Mouse (Mus musculus): ENCODE results near the gene Cdh12.

The Cdh12 gene

GRCm38 (mm10) chr15:20696229-20696628 is 247.2 kb downstream of the Cdh12 start:
- in situ Hi-C loops (cut with MboI, MseI), result no loop called here

- in situ Hi-C loops (cut with MboI, MseI), result loop anchor here (10.0 kb wide), 1 partner anchor 1263 kb away; no protein-coding TSS in a partner anchor
Measured at GRCm38 (mm10) chr15:20711859-20712258, 262.8 kb downstream of the Cdh12 start.

GRCm38 (mm10) chr15:20772289-20772688 is 323.2 kb downstream of the Cdh12 start:
- in situ Hi-C loops (cut with MboI, MseI), result no loop called here

DNA sequence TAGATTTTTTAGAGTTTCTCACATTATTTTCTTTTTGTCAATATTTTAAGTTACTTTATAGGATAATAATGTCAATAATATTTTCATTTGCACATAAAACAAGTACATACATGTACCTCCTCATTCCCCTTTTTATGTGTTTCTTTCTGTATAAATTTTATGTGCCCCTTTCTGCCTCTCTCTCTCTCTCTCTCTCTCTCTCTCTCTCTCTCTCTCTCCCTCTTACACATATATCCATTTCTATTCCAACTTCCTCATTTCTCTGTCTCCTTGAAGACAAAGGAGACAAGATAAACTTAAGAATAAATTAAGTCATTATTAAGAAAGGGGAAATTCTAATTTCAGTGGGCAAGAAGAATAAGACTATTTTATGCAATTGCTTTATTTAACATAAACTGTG is 324.4 kb downstream of the Cdh12 start:
- in situ Hi-C loops (cut with MboI, MseI), result no loop called here

DNA sequence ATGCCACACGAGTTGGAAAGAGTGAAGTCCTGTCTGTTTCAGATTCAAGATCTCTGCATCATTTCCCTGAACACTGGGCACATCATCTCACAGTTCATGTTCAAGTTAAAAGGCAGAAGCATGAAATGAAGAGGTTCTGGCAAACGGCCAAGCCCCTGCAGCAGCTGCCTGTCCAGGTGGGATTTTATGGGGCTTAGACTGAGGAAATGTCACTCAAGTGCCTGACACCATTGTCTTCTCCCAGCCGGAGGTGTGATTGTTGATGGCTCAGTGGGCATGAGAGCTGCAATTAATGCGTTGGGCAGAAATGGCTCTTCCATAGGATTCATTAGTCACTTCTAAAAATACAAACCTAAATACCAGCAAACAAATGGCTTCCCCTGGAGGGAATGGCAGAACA is 347.9 kb downstream of the Cdh12 start:
- in situ Hi-C loops (cut with MboI, MseI), result no loop called here

DNA sequence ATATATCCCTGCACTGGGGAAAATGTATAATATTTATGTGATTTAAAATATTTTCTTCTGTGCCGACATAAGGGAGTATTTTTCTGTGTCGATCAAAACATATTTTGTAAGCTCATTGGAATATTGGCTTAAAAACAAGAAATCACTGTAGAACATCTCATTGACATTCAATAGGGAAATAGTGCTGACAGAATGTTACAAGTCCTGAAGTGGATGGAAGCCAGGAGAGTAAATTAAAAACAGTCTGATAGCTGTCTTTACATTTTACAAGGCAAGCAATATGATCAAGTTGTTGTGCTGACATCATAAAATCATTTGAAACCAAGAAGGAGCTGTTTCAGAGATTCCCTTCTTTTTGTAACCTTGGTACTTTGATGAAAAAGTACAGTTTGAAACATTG is 349.5 kb downstream of the Cdh12 start:
- in situ Hi-C loops (cut with MboI, MseI), result no loop called here

DNA sequence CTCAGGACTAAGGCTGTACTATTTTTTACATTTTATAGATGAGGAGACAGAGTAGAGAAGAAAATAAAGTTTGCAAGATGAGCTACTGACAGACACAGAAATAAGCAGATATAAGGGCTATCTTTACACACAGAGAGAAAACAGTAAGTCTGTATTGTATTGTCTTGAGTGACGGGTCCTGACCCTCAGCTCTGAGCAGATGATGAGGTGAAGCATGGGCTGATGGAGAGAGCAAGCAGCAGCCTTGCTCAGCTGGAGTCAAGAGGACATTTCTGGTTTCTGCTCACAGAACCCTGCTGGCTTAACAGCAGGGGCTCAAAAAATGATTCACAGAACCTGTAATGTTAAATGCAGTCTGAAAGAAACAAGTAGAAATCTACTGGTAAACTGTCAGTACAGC is 386.8 kb downstream of the Cdh12 start:
- in situ Hi-C loops (cut with MboI, MseI), result no loop called here

- in situ Hi-C loops (cut with MboI, MseI), result no loop called here
Measured at GRCm38 (mm10) chr15:20836991-20837390, 387.9 kb downstream of the Cdh12 start.

DNA sequence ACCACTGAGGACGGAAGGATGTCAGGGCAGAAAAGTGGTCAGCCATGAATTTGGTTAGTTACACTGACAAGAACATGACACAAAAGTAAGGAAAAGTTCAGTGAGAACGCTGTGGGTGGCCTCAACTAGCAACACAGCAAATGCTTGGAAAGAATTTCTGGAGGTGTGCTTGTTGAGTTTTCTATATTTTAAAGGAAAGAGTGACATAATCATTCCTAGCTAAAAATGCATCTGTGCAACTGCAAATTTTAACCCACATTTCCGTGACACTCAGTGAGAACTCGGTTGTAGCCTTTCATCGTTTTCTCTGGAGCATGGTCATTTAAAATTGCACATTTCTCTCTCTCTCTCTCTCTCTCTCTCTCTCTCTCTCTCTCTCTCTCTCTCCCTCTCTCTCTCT is 392.4 kb downstream of the Cdh12 start:
- in situ Hi-C loops (cut with MboI, MseI), result no loop called here

GRCm38 (mm10) chr15:20863076-20863475 is 414.0 kb downstream of the Cdh12 start:
- in situ Hi-C loops (cut with MboI, MseI), result no loop called here

GRCm38 (mm10) chr15:20872518-20872917 is 423.5 kb downstream of the Cdh12 start:
- in situ Hi-C loops (cut with MboI, MseI), result no loop called here

GRCm38 (mm10) chr15:20876993-20877392 is 427.9 kb downstream of the Cdh12 start:
- in situ Hi-C loops (cut with MboI, MseI), result no loop called here

GRCm38 (mm10) chr15:20893471-20893870 is 444.4 kb downstream of the Cdh12 start:
- in situ Hi-C loops (cut with MboI, MseI), result no loop called here

DNA sequence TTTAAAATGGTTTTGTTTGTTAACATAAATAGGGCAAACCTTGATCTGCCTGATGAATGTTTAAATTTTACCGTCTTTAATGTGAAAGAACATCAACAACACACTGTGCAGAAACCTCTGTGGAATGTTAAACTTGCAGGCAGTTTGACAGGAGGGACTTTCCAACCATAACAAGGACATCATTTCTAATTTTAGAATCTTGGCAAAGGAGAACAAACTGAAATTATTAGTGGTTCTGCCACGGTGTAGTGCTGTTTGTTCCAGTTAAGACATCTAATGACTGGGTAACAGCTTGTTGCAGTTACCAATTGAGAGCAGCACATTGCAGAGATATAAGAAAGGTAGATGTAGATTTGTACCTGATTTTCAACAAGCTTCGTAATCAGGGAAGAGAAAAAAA is 453.5 kb downstream of the Cdh12 start:
- in situ Hi-C loops (cut with MboI, MseI), result no loop called here

DNA sequence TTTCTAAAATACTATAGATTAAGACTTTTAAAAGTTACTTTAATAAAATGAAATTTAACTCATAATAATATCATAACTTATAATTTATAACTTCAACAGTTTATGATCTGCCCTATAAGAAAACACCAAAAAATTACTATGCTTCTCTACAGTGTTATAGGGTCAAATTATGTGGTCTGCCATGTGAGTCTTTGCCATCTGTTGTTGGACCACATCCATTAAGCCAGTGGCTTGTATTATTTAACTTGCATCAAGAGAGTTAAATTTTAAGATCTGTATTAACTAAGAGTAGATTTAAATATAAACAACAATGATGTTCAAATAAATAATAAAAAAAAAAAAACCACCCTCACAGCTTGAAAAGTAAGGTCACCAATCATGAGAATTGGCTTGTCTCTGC is 479.2 kb downstream of the Cdh12 start:
- in situ Hi-C loops (cut with MboI, MseI), result no loop called here

GRCm38 (mm10) chr15:20944000-20944399 is 494.9 kb downstream of the Cdh12 start:
- in situ Hi-C loops (cut with MboI, MseI), result no loop called here

DNA sequence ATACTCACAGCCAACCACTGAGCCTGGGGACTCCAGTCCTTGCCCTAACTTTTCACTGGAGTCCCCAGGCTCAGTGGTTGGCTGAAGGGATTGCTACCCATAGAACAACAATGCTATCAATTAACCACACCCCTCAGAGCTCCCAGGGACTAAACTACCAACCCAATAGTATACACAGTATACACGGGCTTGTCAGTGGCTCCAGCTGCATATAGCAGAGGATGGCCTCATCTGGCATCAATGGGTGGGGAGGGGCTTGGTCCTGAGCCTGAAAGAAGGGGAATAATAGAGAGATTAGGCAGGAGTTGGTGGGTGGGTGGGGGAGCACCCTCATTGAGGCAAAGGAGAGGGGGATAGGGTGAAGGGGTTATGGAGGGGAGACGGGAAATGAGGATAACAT is 518.4 kb downstream of the Cdh12 start:
- in situ Hi-C loops (cut with MboI, MseI), result loop anchor here (10.0 kb wide), 1 partner anchor 1077 kb away; no protein-coding TSS in a partner anchor

DNA sequence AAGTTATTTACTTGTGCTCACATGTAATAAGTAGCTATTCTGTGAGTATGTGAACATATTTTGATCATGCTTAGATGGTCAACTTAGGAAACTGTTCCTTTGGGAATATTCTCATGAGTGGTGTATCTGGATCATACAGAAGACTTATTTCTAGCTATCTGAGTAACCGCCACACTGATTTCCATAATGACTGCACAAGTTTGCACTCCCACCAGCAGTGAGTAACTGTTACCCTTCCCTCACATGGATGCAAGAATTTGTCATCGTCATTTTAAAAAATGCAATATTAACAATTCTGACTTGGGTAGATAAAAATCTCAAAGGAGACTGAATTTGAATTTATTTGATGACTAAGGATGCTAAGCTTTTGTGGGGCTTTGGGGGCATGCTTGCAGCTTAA is 522.0 kb downstream of the Cdh12 start:
- in situ Hi-C loops (cut with MboI, MseI), result loop anchor here (10.0 kb wide), 1 partner anchor 1546 kb away; no protein-coding TSS in a partner anchor

DNA sequence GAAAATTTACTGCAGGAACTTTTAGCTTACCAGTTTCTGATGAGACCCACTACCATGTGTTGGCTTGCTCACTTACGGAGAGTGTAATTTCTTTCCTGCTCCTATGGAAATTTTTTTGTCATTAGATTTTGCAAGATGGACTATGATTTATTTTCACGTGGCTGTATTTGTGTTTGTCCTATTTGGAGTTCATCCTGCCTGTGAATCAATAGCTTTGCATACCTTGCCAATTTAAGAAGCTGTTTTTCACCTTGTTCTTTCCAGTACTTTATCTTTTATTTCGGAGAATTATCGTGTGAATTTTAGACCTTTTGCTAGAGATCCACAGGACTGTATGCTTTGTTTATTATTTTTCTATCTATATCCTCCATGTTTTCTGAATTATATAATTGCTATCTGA is 551.5 kb downstream of the Cdh12 start:
- in situ Hi-C loops (cut with MboI, MseI), result no loop called here

DNA sequence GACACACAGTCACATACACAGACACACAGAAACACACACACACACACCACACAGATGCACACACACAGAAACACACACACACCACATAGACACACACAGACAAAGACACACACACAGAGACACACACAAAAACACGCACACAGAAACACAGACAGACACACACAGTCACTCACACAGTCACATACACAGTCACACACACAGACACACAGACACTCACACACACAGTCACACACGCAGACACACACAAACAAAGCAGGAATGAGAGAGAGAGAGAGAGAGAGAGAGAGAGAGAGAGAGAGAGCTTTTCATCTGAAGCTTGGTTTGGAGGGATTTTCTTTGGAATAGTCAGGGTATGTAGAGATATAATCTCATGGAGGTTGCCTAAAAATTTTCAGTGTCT is 558.9 kb downstream of the Cdh12 start:
- in situ Hi-C loops (cut with MboI, MseI), result no loop called here

DNA sequence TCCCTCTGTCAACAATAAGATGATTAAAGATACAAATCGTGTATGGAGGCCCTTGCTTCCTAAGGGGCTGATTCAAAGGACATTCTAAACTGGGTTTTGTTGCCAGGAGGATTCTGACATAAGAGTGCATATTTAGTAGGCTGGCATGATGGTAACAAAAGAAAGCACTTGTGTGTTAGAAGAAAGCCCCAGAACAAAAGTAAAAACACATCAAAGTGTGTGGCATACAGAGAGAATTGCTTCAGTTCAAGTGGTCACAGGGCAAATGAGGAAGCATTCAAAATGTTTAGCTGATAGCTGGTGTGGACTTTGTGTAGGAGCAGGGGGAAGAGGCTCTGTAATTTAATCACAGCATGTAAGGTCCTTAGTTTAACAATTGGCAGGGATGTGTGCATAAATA is 559.4 kb downstream of the Cdh12 start:
- in situ Hi-C loops (cut with MboI, MseI), result no loop called here

- in situ Hi-C loops (cut with MboI, MseI), result no loop called here
Measured at GRCm38 (mm10) chr15:21008969-21009368, 559.9 kb downstream of the Cdh12 start.

DNA sequence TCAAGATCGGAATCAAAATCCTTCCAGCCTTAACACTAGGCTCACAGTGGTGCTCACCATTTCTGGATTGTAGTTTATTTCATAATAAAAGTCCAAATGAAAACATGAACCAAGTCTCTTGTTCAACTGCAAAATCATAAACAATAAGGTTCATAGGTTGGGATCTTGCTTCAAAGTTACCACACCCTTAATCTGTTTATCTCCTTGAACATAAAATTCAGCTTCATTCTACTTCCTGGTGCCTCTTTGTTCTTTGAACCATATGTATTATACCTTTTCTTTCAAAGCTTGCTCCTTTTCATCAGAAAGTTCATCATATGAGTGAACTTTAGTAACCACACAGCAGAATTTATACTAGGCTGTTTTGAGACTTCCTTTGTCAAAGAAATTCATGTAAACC is 614.6 kb downstream of the Cdh12 start:
- in situ Hi-C loops (cut with MboI, MseI), result no loop called here

DNA sequence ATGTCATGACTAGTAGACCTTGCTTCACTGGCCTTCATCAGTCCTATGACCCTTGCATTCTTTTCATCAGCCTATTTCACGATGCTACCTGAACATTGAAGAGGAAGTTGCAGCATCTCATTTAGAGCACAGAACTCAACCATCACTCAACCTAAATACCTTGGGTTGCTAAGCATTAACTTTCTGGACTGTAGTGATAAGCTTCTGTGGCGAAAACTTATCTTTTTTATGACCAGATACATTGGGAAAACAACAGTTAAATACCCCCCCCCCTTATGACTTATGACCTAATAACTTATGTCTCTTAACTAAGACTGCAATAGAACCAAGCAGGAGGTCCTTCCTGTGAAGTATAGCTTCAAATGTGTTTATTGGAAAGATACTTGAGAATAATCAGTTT is 620.2 kb downstream of the Cdh12 start:
- in situ Hi-C loops (cut with MboI, MseI), result no loop called here

DNA sequence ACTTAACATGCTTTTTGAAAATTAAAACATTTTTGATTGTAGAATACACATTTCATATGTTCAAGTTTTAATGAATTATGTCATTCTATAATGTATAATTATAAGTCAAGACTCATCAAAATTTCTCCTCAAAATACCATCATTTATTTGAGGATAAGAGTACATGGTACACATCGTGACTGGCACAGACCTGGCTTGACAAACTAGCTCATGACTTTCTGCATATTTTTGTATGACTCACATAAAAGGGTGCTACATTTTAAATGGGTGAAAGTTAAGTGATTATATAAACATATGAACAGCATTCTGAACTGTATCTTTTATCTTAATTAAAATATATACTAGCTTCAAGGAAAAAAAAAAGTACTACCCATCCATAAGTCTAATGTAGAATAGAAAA is 643.8 kb downstream of the Cdh12 start:
- in situ Hi-C loops (cut with MboI, MseI), result no loop called here
